Mouse (Mus musculus) myocyte (in vitro differentiated cells): Measurements from ENCODE around the gene Cldn3. TPM values are rescaled to one million over a fixed set of nuclear protein-coding genes. Genes with fewer than 3 reads are reported as not detected.

Source experiments
- H3K27me3 ChIP-seq: one replicate; pipeline ENCODE4 v1.6.1; 2011; ENCODE audit not compliant: control insufficient read depth, insufficient read depth, insufficient read length
- H3K36me3 ChIP-seq: one replicate; pipeline ENCODE4 v1.6.1; 2011; ENCODE audit not compliant: control insufficient read depth, insufficient read depth
- H3K4me2 ChIP-seq: one replicate; pipeline ENCODE4 v1.6.1; 2011; ENCODE audit warnings: low read depth, control low read depth
- H3K4me3 ChIP-seq: one replicate; pipeline ENCODE4 v1.5.1; 2011; ENCODE audit warnings: mild to moderate bottlenecking, control low read depth, moderate library complexity
- H3K79me2 ChIP-seq: one replicate; pipeline ENCODE4 v1.6.1; 2011; ENCODE audit not compliant: control insufficient read depth, insufficient read depth
- H3ac ChIP-seq: one replicate; pipeline ENCODE4 v1.6.1; 2011; ENCODE audit not compliant: control insufficient read depth, insufficient read length
- CEBPB ChIP-seq: IDR thresholded peaks from 2 replicates; pipeline ENCODE4 v1.6.1; 2011; ENCODE audit warnings: mild to moderate bottlenecking, moderate library complexity; ENCODE audit not compliant: poor library complexity, insufficient read depth, severe bottlenecking
- E2F4 ChIP-seq: IDR thresholded peaks from one replicate; pipeline ENCODE4 v1.6.1; 2011; ENCODE audit warnings: mild to moderate bottlenecking, control low read depth, moderate library complexity; ENCODE audit not compliant: insufficient read depth
- MAX ChIP-seq: IDR thresholded peaks from one replicate; pipeline ENCODE4 v1.6.1; 2011; ENCODE audit warnings: low read depth, mild to moderate bottlenecking, control low read depth
- MYOD1 ChIP-seq, 3 experiments: IDR thresholded peaks; one replicate each; pipeline ENCODE4 v1.6.1; 2011; ENCODE audit warnings: control low read depth in 2 of 3, low read depth in 2 of 3, mild to moderate bottlenecking in 2 of 3, moderate library complexity in 1 of 3; ENCODE audit not compliant: insufficient read length in 2 of 3, control insufficient read depth in 1 of 3
- MYOG ChIP-seq, 3 experiments: IDR thresholded peaks; one replicate each; pipeline ENCODE4 v1.6.1; 2011; ENCODE audit warnings: control low read depth in 2 of 3, low read depth in 2 of 3, mild to moderate bottlenecking in 2 of 3; ENCODE audit not compliant: insufficient read length in 2 of 3, control insufficient read depth in 1 of 3, insufficient read depth in 1 of 3
- POLR2A ChIP-seq: IDR thresholded peaks from one replicate; pipeline ENCODE4 v1.6.1; 2011; ENCODE audit warnings: low read depth, mild to moderate bottlenecking, control low read depth, moderate library complexity; ENCODE audit not compliant: insufficient read length
- POLR2AphosphoS2 ChIP-seq: IDR thresholded peaks from one replicate; pipeline ENCODE4 v1.6.1; 2011; ENCODE audit warnings: low read depth, control low read depth; ENCODE audit not compliant: insufficient read length
- REST ChIP-seq: IDR thresholded peaks from one replicate; pipeline ENCODE4 v1.6.1; 2011; ENCODE audit warnings: mild to moderate bottlenecking, control low read depth, moderate library complexity; ENCODE audit not compliant: insufficient read depth, insufficient read length
- SRF ChIP-seq: IDR thresholded peaks from one replicate; pipeline ENCODE4 v1.6.1; 2011; ENCODE audit warnings: low read depth; ENCODE audit not compliant: control insufficient read depth, insufficient read length
- TCF12 ChIP-seq: IDR thresholded peaks from one replicate; pipeline ENCODE4 v1.6.1; 2011; ENCODE audit warnings: mild to moderate bottlenecking, control low read depth; ENCODE audit not compliant: poor library complexity, insufficient read depth, severe bottlenecking
- TCF3 ChIP-seq: IDR thresholded peaks from one replicate; pipeline ENCODE4 v1.6.1; 2011; ENCODE audit warnings: low read depth, control low read depth; ENCODE audit not compliant: insufficient read length
- USF1 ChIP-seq: IDR thresholded peaks from one replicate; pipeline ENCODE4 v1.6.1; 2011; ENCODE audit warnings: low read depth, mild to moderate bottlenecking, control low read depth, moderate library complexity
- polyA plus RNA-seq: library from polyadenylated mRNA; unstranded; fragments of >200 nt; fragmentation: generic; extraction: Trizol; gene quantifications from one replicate; pipeline ENCODE4 v1.2.1, GENCODE M21; 2012; ENCODE audit warnings: missing spikeins

Cldn3 gene
- polyA plus RNA-seq, 1 experiment = not detected

- TF ChIP-seq MYOD1 (IDR thresholded peaks at IDR 0.05; ENCODE audit: control insufficient read depth in 1 of 3, insufficient read length in 2 of 3, low read depth in 2 of 3) (no peak), POLR2A (no peak), E2F4 (no peak), SRF (no peak), MYOG (IDR thresholded peaks at IDR 0.05; ENCODE audit: control insufficient read depth in 1 of 3, insufficient read depth in 1 of 3, insufficient read length in 2 of 3, low read depth in 2 of 3) (no peak), MAX (no peak), POLR2AphosphoS2 (no peak), TCF3 (no peak), TCF12 (no peak), USF1 (no peak)
- Histone ChIP-seq H3K36me3 (no peaks in the 10 kb centered on the region), H3K4me2 (no peak overlapping the region), H3K27me3 (no peaks in the 10 kb centered on the region), H3K79me2 (peaks cover 3% of the 10 kb centered on the region), H3K4me3 (no peak overlapping the region), H3ac (no peak overlapping the region)
Measured at GRCm38 (mm10) chr5:135032581-135032980, 46.6 kb downstream of the Cldn3 start.

- peaks cover 3% of the 10 kb centered on the region for H3K79me2 ChIP-seq
- H3K27me3 ChIP-seq = no peaks in the 10 kb centered on the region
- H3ac ChIP-seq = no peak overlapping the region
- no peaks in the 10 kb centered on the region for H3K36me3 ChIP-seq
- H3K4me2 ChIP-seq = no peak overlapping the region
- H3K4me3 ChIP-seq = no peak overlapping the region
- TF ChIP-seq CEBPB (no peak), USF1 (no peak), MAX (no peak), TCF3 (no peak), MYOG (IDR thresholded peaks at IDR 0.05; ENCODE audit: control insufficient read depth in 1 of 3, insufficient read depth in 1 of 3, insufficient read length in 2 of 3, low read depth in 2 of 3) (no peak), E2F4 (no peak), TCF12 (no peak)
Measured at GRCm38 (mm10) chr5:135034593-135034992, 48.6 kb downstream of the Cldn3 start.

- Histone ChIP-seq H3ac (no peak overlapping the region), H3K79me2 (peaks cover 3% of the 10 kb centered on the region), H3K4me3 (no peak overlapping the region), H3K27me3 (no peaks in the 10 kb centered on the region), H3K36me3 (no peaks in the 10 kb centered on the region), H3K4me2 (no peak overlapping the region)
- TF ChIP-seq CEBPB (no peak), MYOD1 (IDR thresholded peaks at IDR 0.05; ENCODE audit: control insufficient read depth in 1 of 3, insufficient read length in 2 of 3, low read depth in 2 of 3) (no peak), MYOG (IDR thresholded peaks at IDR 0.05; ENCODE audit: control insufficient read depth in 1 of 3, insufficient read depth in 1 of 3, insufficient read length in 2 of 3, low read depth in 2 of 3) (no peak), POLR2AphosphoS2 (no peak), USF1 (no peak), SRF (no peak), MAX (no peak), TCF12 (no peak), TCF3 (no peak), POLR2A (no peak), REST (no peak), E2F4 (no peak)
Measured at GRCm38 (mm10) chr5:135035608-135036359, 49.8 kb downstream of the Cldn3 start.

Other genes starting within 250 kb of the Cldn3 start
- 0.02 TPM for gene Eln, start 238.9 kb upstream of the Cldn3 start, polyA plus RNA-seq
- gene Tmem270, start 79.5 kb upstream of the Cldn3 start, polyA plus RNA-seq = not detected
- not detected for gene Cldn13, start 70.7 kb upstream of the Cldn3 start, polyA plus RNA-seq
- 9.1 TPM for gene Mettl27, start 53.8 kb upstream of the Cldn3 start, polyA plus RNA-seq
- not detected for gene Cldn4, start 39.3 kb upstream of the Cldn3 start, polyA plus RNA-seq
- gene Abhd11, start 22.9 kb downstream of the Cldn3 start, polyA plus RNA-seq = 33.0 TPM
- 4.4 TPM for gene Stx1a, start 37.3 kb downstream of the Cldn3 start, polyA plus RNA-seq
- 31.6 TPM for gene Dnajc30, start 78.0 kb downstream of the Cldn3 start, polyA plus RNA-seq
- 51.8 TPM for gene Bud23, start 78.7 kb downstream of the Cldn3 start, polyA plus RNA-seq
- gene Vps37d, start 92.1 kb downstream of the Cldn3 start, polyA plus RNA-seq = 3.3 TPM
- gene Mlxipl, start 103.7 kb downstream of the Cldn3 start, polyA plus RNA-seq = not detected
- gene Tbl2, start 163.4 kb downstream of the Cldn3 start, polyA plus RNA-seq = 17.1 TPM
- 37.3 TPM for gene Bcl7b, start 182.1 kb downstream of the Cldn3 start, polyA plus RNA-seq
- gene Baz1b, start 201.1 kb downstream of the Cldn3 start, polyA plus RNA-seq = 22.1 TPM